Mouse (Mus musculus): ENCODE data around the gene Fam192a. TPM values are rescaled to one million over a fixed set of nuclear protein-coding genes. Genes with fewer than 3 reads are reported as not detected.

Gene Fam192a
- polyA plus RNA-seq (2017; shearing (Covaris generic)), result 10 to 100 TPM; 76.4 to 80.7 TPM

GRCm38 (mm10) chr8:94601607-94602385, at the start of gene Fam192a, which contains the start of gene Rspry1:
Fam192a (minus strand) TSS chr8:94601997.
Rspry1 (plus strand) TSS chr8:94601937.

GRCm38 (mm10) chr8:94532873-94533671, 68.7 kb downstream of the Fam192a start, which contains the start of gene Cpne2:
Cpne2 (plus strand) TSS chr8:94532990.

Other genes starting within 250 kb of the Fam192a start
- gene Herpud1, start 215.6 kb downstream of the Fam192a start, polyA plus RNA-seq (2017; shearing (Covaris generic)), result 100 to 1,000 TPM in 1 of 2 experiments, 10 to 100 TPM in 1; 99.5 to 126 TPM
- gene Nlrc5, start 167.6 kb downstream of the Fam192a start, polyA plus RNA-seq (2017; shearing (Covaris generic)), result 100 to 1,000 TPM; 160 to 210 TPM
- 1 to 10 TPM; 1.0 to 1.3 TPM for gene Cpne2, start 69.0 kb downstream of the Fam192a start, polyA plus RNA-seq (2017; shearing (Covaris generic))
- 10 to 100 TPM; 55.0 to 83.0 TPM for gene Rspry1, start 60 bp downstream of the Fam192a start, polyA plus RNA-seq (2017; shearing (Covaris generic))
- gene Arl2bp, start 64.6 kb upstream of the Fam192a start, polyA plus RNA-seq (2017; shearing (Covaris generic)), result 100 to 1,000 TPM; 174 to 176 TPM
- under 1 TPM in 1 of 2 experiments, not detected in 1; 0.92 TPM for gene Pllp, start 94.3 kb upstream of the Fam192a start, polyA plus RNA-seq (2017; shearing (Covaris generic))
- gene Ccl22, start 143.6 kb upstream of the Fam192a start, polyA plus RNA-seq (2017; shearing (Covaris generic)), result under 1 TPM in 1 of 2 experiments, not detected in 1; 0.13 TPM
- gene Cx3cl1, start 170.0 kb upstream of the Fam192a start, polyA plus RNA-seq (2017; shearing (Covaris generic)), result under 1 TPM in 1 of 2 experiments, not detected in 1; 0.10 TPM
- under 1 TPM in 1 of 2 experiments, not detected in 1; 0.59 TPM for gene Ccl17, start 208.5 kb upstream of the Fam192a start, polyA plus RNA-seq (2017; shearing (Covaris generic))
- 10 to 100 TPM; 60.5 to 66.0 TPM for gene Coq9, start 236.3 kb upstream of the Fam192a start, polyA plus RNA-seq (2017; shearing (Covaris generic))
- gene Ciapin1, start 236.4 kb upstream of the Fam192a start, polyA plus RNA-seq (2017; shearing (Covaris generic)), result 10 to 100 TPM; 90.5 to 98.2 TPM